Mouse (Mus musculus): ENCODE data around the gene Wdr83.

Wdr83 gene

GRCm38 (mm10) chr8:85076001-85076400 is 5.1 kb downstream of the Wdr83 start:
- DNase-seq: peak; percentile 34 to 66

- DNase-seq: no peak
Observed at GRCm38 (mm10) chr8:85074617-85075016, 6.5 kb downstream of the Wdr83 start.

- DNase-seq: no peak
Observed at GRCm38 (mm10) chr8:85074167-85074566, 6.9 kb downstream of the Wdr83 start.

- no peak for DNase-seq
Observed at GRCm38 (mm10) chr8:85073041-85073612, 8.0 kb downstream of the Wdr83 start.

DNA sequence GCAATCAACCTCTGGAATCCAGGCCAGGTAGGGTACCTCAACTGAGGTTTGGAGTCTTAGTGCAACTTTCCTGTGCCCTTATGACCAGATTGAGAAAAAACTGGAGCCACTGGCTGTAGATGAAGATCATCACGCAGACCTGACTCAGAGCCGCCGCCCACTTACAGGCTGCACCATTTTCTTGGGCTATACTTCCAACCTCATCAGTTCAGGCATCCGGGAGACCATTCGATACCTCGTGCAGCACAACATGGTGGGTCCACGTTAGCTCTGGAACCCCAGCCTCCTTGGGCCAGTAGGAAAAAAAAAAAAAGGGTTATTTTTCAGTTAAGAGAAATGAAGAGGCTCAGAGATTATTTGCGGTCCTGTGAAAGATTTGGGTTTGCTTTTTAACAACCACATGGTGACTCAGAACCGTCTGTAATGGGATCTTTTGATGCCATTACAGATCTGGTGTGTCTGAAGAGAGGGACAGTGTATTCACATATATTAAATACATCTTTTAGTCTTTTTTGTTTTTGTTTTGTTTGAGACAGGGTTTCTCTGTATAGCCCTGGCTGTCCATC is 8.7 kb downstream of the Wdr83 start:
- DNase-seq: no peak

GRCm38 (mm10) chr8:85071514-85072281 is 9.4 kb downstream of the Wdr83 start, which contains the start of gene Dhps:
Dhps (plus strand) TSS chr8:85071757.
- DNase-seq: peak; percentile 91 to 93

GRCm38 (mm10) chr8:85071041-85071440 is 10.1 kb downstream of the Wdr83 start:
- DNase-seq: peak; percentile 43 to 67

GRCm38 (mm10) chr8:85067982-85068381 is 13.1 kb downstream of the Wdr83 start, which contains the start of gene Gm5741:
Gm5741 (minus strand) TSS chr8:85067982.
- DNase-seq: no peak

GRCm38 (mm10) chr8:85067155-85067554 is 14.0 kb downstream of the Wdr83 start:
- no peak for DNase-seq

GRCm38 (mm10) chr8:85065213-85065612 is 15.9 kb downstream of the Wdr83 start:
- DNase-seq: peak; percentile 92 to 94

GRCm38 (mm10) chr8:85062603-85063002 is 18.5 kb downstream of the Wdr83 start:
- no peak for DNase-seq

DNA sequence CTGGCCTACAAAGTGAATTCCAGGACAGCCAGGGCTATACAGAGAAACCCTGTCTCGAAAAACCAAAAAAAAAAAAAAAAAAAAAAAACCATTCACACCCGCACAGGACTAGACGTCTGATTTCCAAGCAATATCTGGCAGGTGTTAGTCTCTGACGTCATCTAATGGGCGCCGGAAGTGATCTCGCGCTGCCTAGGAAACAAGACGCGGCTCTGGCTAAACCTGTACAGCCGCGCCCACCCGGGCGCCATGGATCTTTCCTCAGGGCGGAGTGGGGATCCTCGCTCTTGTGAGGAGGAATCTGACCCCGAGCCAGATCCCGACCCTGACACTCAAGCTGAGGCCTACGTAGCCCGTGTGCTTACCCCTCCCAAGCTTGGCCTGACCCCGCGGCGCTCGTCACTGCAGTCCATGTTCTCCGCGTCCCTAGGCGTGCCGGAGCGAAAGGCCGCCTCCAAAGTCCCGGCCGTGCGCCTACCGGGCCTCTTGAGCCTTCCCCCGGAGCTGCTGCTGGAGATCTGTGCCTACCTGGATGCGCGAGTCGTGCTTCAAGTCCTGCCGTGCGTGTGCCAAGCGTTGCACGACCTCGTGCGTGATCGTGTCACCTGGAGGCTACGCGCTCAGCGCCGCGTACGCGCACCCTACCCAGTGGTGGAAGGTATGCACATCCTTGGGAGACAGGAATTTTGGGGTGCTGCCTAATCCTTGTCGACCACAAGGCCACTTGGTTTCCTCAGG is 21.1 kb downstream of the Wdr83 start, which contains the start of gene Fbxw9:
Fbxw9 (plus strand) TSS at position 177 of the 738 bp plus-strand sequence.
- peak; percentile 90 to 95 for DNase-seq

- no peak for DNase-seq
Observed at GRCm38 (mm10) chr8:85057367-85057766, 23.7 kb downstream of the Wdr83 start.

DNA sequence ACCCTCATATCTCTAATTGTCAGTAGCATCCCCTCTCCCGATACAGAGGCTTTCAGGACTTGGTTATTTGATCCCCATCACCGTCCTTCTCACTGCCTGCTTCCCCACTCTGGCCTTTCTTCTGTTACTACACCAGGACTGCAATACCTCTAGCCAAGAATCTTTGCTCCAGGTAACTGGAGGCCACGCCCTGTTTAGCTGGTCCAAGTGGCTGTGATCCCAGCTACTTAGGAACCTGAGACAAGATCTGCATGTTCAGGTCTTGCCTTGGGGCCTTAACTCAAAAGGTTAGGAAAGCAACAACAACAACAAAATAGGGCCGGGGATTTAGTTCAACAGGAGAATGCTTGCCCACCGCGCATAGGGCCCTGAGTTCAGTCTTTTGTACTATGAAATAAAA is 37.5 kb downstream of the Wdr83 start:
- DNase-seq: no peak

DNA sequence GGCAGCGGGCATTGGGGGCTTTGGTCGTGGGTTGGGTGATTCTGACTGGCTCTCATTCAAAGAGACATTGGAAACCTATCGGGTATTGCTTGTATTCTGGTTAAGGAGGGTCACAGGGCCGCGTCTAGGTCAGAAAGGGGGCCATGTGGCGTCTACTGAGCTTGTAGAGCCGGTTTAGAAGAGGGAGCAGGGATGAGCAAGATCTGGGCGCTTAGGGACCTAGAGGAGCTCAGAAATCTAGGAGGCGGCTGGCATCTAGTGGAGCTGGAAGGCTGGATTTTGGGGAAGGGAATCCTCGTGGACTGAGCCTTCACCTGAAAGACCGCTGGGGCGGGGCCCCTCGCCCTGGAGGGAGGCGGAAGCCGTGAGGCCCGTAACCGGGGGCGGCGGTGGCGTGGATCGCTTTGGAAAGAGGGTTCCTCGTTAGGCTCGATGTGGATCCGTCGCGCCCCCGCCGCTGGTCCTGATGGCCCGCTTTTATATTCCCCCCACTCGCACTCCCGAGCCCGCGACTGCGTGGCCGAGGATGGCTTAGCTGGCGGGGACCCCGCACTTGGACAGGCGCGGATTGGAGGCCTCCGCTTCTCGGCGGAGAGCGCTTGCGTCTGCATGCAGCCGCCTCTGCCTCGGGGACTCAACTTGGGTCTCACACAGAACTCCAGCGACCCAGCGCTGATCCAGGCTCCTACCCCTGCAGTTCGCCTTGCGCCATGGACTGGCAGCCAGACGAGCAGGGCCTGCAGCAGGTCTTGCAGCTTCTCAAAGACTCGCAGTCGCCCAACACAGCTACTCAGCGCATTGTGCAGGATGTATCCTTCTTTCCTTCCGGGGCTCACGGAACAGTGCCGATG is 43.2 kb downstream of the Wdr83 start:
- peak in 1 of 2 experiments; percentile 32 for DNase-seq

GRCm38 (mm10) chr8:85037366-85037680 is 43.8 kb downstream of the Wdr83 start:
- DNase-seq: peak in 1 of 2 experiments; percentile 31

- DNase-seq: peak; percentile 94 to 96
Observed at GRCm38 (mm10) chr8:85036718-85037365, 44.3 kb downstream of the Wdr83 start, which contains the start of gene Tnpo2. Tnpo2 (plus strand) TSS chr8:85036915.

GRCm38 (mm10) chr8:85036381-85036717 is 44.8 kb downstream of the Wdr83 start:
- no peak for DNase-seq

DNA sequence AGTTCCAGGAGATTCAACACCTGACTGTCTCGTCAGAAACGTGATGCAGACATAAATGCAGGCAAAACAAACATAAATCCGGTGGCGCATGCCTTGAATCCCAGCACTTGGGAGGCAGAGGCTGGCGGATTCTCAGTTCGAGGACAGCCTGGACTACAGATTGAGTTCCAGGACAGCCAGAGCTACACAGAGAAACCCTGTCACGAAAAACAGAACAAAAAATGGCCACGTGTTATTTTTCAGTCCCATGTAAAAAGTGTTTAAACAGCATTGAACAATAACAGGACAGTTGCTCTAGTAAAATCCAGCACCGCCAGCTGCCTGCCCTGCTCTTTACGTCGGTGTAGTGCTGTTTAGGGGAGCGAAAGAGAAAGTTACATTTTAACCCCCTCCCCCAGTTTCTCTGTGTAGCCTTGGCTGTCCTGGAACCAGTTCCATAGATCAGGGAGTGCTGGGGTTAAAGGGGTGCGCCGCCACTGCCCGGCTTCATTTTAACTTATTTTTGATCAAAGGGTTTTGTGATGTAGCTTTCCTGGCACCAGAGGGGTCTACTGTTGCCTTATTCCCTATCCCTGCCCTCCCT is 45.3 kb downstream of the Wdr83 start:
- DNase-seq: peak; percentile 28 to 52

- DNase-seq: no peak
Observed at GRCm38 (mm10) chr8:85035165-85035727, 45.9 kb downstream of the Wdr83 start.

- peak; percentile 74 to 76 for DNase-seq
Observed at GRCm38 (mm10) chr8:85034764-85035163, 46.3 kb downstream of the Wdr83 start.

Data from kidney, adult 8-10 months (tissue).